Mouse (Mus musculus) neutrophil, adult 83 days (primary cell): ENCODE measurements around the gene Dcp1b. TPM values are rescaled to one million over a fixed set of nuclear protein-coding genes. Genes with fewer than 3 reads are reported as not detected.

Source experiments
- total RNA-seq, 2 experiments: library from RNA; stranded (reverse); gene quantifications; one replicate each; pipeline ENCODE4 v1.2.4; 2023

Dcp1b gene
- 1 to 10 TPM; 6.0 to 7.3 TPM for total RNA-seq

DNA sequence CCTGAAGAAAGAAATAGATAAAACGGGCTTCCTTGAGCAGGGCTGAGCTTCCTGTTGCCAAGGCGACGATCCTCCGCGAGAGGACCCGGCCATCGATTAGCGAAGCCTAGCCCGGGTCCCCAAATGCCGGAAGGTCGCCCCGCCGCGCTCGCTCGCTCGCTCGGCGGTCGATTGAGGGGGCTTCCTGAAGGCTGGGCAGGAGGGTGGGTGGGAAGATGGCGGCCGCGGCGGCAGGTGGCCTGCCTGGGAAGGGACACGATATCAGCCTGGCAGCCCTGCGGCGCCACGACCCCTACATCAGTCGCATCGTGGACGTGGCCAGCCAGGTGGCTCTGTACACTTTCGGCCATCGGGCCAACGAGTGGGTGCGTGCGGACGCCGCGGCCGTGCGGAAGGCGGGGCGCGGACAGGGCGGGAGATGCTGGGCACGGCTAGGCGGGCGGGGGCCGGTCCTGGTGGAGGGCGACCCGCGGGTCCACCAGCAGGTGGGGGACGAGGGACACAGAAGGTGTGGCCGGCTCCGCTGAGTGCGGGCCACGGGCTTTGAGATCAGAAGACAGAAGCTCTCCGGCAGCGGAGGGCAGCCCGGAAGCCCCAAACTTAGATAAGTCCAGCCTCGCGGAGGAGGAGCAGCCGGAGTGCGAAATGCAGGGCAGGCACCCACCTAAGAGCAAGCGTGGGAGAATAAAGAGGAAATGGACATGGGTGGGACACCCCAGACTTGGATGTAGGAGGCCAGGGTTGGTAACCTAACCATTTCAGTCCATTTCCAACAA lies at the start of gene Dcp1b:
Dcp1b (plus strand) TSS at position 176 of the 776 bp plus-strand sequence.

GRCm38 (mm10) chr6:119196382-119197305 lies 21.6 kb downstream of the Dcp1b start, which contains the start of gene Cacna1c:
Gene Cacna1c (minus strand): TSS chr6:119196418.

GRCm38 (mm10) chr6:119236241-119236640 lies 61.2 kb downstream of the Dcp1b start, which contains the start of gene Cacna2d4:
Gene Cacna2d4 (plus strand): TSS chr6:119236526.

Other genes with a start within 250 kb of the Dcp1b start
- gene Cacna1c, start 21.2 kb downstream of the Dcp1b start, total RNA-seq = under 1 TPM; 0.07 to 0.13 TPM
- not detected for gene Cacna2d4, start 61.3 kb downstream of the Dcp1b start, total RNA-seq
- not detected for gene Lrtm2, start 155.5 kb downstream of the Dcp1b start, total RNA-seq
- gene Adipor2, start 242.5 kb downstream of the Dcp1b start, total RNA-seq = 10 to 100 TPM; 71.7 to 76.5 TPM